Mouse (Mus musculus) c-Kit-positive CD71-positive TER-119-negative erythroid progenitor cells, embryonic 14.5 days (primary cell): ENCODE results near the gene Myoc.
"Not testable (repeated sequence)": the region's sequence is repeated elsewhere in the genome, so short reads cannot be mapped to it uniquely, and the experiment has no call there.

ENCODE experiments used
- DNase-seq: peaks from one replicate; pipeline ENCODE4 v3.0.0-alpha.2; 2013; ENCODE audit warnings: low read depth

Myoc gene

GRCm38 (mm10) chr1:162639051-162639750, at the start of gene Myoc:
TSS of gene Myoc (plus strand) at chr1:162639155.
- no peak for DNase-seq

GRCm38 (mm10) chr1:162589443-162589842, 49.5 kb upstream of the Myoc start:
- DNase-seq = no peak

- DNase-seq = no peak
Observed at GRCm38 (mm10) chr1:162590415-162590997, 48.4 kb upstream of the Myoc start.

- DNase-seq = peak; percentile 15
Observed at GRCm38 (mm10) chr1:162597379-162598102, 41.4 kb upstream of the Myoc start.

- DNase-seq = no peak
Observed at GRCm38 (mm10) chr1:162599617-162600016, 39.3 kb upstream of the Myoc start.

GRCm38 (mm10) chr1:162601288-162601687, 37.7 kb upstream of the Myoc start:
- no peak for DNase-seq

- no peak for DNase-seq
Observed at GRCm38 (mm10) chr1:162608127-162608526, 30.8 kb upstream of the Myoc start.

- no peak for DNase-seq
Observed at GRCm38 (mm10) chr1:162609633-162610250, 29.2 kb upstream of the Myoc start.

- no peak for DNase-seq
Observed at GRCm38 (mm10) chr1:162611191-162611590, 27.8 kb upstream of the Myoc start.

GRCm38 (mm10) chr1:162615511-162615910, 23.4 kb upstream of the Myoc start:
- peak; percentile 9 for DNase-seq

GRCm38 (mm10) chr1:162620487-162620886, 18.5 kb upstream of the Myoc start:
- DNase-seq = peak; percentile 16

- DNase-seq = no peak
Observed at GRCm38 (mm10) chr1:162623895-162624294, 15.1 kb upstream of the Myoc start.

- no peak for DNase-seq
Observed at GRCm38 (mm10) chr1:162625229-162625628, 13.7 kb upstream of the Myoc start.

GRCm38 (mm10) chr1:162627821-162628220, 11.1 kb upstream of the Myoc start:
- not testable (repeated sequence) for DNase-seq

- not testable (repeated sequence) for DNase-seq
Observed at GRCm38 (mm10) chr1:162628326-162628725, 10.6 kb upstream of the Myoc start.

GRCm38 (mm10) chr1:162635291-162635931, 3.5 kb upstream of the Myoc start:
- DNase-seq = not testable (repeated sequence)

- DNase-seq = no peak
Observed at GRCm38 (mm10) chr1:162636516-162636915, 2.4 kb upstream of the Myoc start.

- DNase-seq = no peak
Observed at GRCm38 (mm10) chr1:162638535-162638934, 420 bp upstream of the Myoc start.

GRCm38 (mm10) chr1:162639861-162640260, 906 bp downstream of the Myoc start:
- no peak for DNase-seq

GRCm38 (mm10) chr1:162642591-162642990, 3.6 kb downstream of the Myoc start:
- no peak for DNase-seq

- DNase-seq = no peak
Observed at GRCm38 (mm10) chr1:162643752-162644151, 4.8 kb downstream of the Myoc start.

- DNase-seq = peak; percentile 24
Observed at GRCm38 (mm10) chr1:162646083-162646686, 7.2 kb downstream of the Myoc start.
